Mouse (Mus musculus): ENCODE results near the gene Neu1.

- TF ChIP-seq CTCF (IDR thresholded peaks at IDR 0.05; ENCODE audit: control insufficient read depth, insufficient read depth, low read length) (no peak), POLR2A (IDR thresholded peaks at IDR 0.05; ENCODE audit: borderline replicate concordance, control insufficient read depth, low read depth, low read length) (no peak)
Measured at GRCm38 (mm10) chr17:34965627-34966026, 34.6 kb downstream of the Neu1 start.
